Mouse (Mus musculus) CH12.LX (cell line): Measurements from ENCODE around the gene Irf2bp2. TPM values are rescaled to one million over a fixed set of nuclear protein-coding genes. Genes with fewer than 3 reads are reported as not detected.
A peak's percentile ranks its signal among the peaks of the same experiment; 100 is the strongest.

Experiments
- DNase-seq: peaks from one replicate; pipeline ENCODE4 v3.0.0-alpha.2; 2013; ENCODE audit errors: extremely low read depth
- H3K27ac ChIP-seq: 2 replicates; pipeline ENCODE4 v1.5.1; 2012; ENCODE audit warnings: low read depth, mild to moderate bottlenecking, control low read depth, moderate library complexity; ENCODE audit not compliant: insufficient read depth
- H3K27me3 ChIP-seq: replicated peaks from 2 replicates; pipeline ENCODE3; 2012; ENCODE audit warnings: inconsistent platforms
- H3K36me3 ChIP-seq, 2 experiments: replicated peaks in 1 of 2; 2 replicates each; pipeline versions ENCODE3 to v1.6.1; 2012; ENCODE audit warnings: inconsistent platforms in 1 of 2, low read length in 1 of 2, mild to moderate bottlenecking in 1 of 2, mixed read lengths in 1 of 2, moderate library complexity in 1 of 2; ENCODE audit not compliant: control insufficient read depth in 1 of 2, insufficient read depth in 1 of 2
- H3K4me1 ChIP-seq, 2 experiments: 2 replicates each; pipeline ENCODE4 v1.6.1; 2012; ENCODE audit warnings: inconsistent platforms in 1 of 2, moderate library complexity in 1 of 2; ENCODE audit not compliant: insufficient read depth in 2 of 2, control insufficient read depth in 1 of 2
- H3K4me2 ChIP-seq: 2 replicates; pipeline ENCODE4 v1.6.1; 2012; ENCODE audit warnings: low read depth, mild to moderate bottlenecking, control low read depth; ENCODE audit not compliant: poor library complexity, insufficient read depth, severe bottlenecking
- H3K4me3 ChIP-seq, 3 experiments: fragments of 150-350 bp in 1 of 3; sonication (generic) in 1 of 3; replicated peaks in 1 of 3; 2 replicates each; pipeline versions ENCODE3 to v1.5.1; 2011 to 2012; ENCODE audit warnings: low read depth in 2 of 3, low read length in 2 of 3, mild to moderate bottlenecking in 2 of 3, moderate library complexity in 2 of 3, control low read depth in 1 of 3, improper control_type of control experiment in 1 of 3, inconsistent platforms in 1 of 3, mixed read lengths in 1 of 3; ENCODE audit not compliant: poor library complexity in 1 of 3
- H3K79me2 ChIP-seq: replicated peaks from 2 replicates; pipeline ENCODE4 v1.6.1; 2012; ENCODE audit warnings: mild to moderate bottlenecking, moderate library complexity; ENCODE audit not compliant: control insufficient read depth, poor library complexity, insufficient read depth, severe bottlenecking; ENCODE audit errors: extremely low read depth
- H3K9ac ChIP-seq: 2 replicates; pipeline ENCODE4 v1.6.1; 2012; ENCODE audit warnings: low read depth, mild to moderate bottlenecking, control low read depth, moderate library complexity; ENCODE audit not compliant: insufficient read depth
- H3K9me3 ChIP-seq: replicated peaks from 2 replicates; pipeline ENCODE3; 2012; ENCODE audit warnings: low read length, inconsistent platforms, mixed read lengths
- BHLHE40 ChIP-seq: IDR thresholded peaks from 2 replicates; pipeline ENCODE4 v1.6.1; 2011; ENCODE audit warnings: mild to moderate bottlenecking, low read depth, low read length, improper control_type of control experiment
- CTCF ChIP-seq, 2 experiments: IDR thresholded peaks in 1 of 2; conservative IDR thresholded peaks in 1 of 2; 2 replicates each; pipeline ENCODE4 v1.5.1; 2011 to 2012; ENCODE audit warnings: low read depth in 2 of 2, low read length in 2 of 2, improper control_type of control experiment in 1 of 2, inconsistent platforms in 1 of 2, mild to moderate bottlenecking in 1 of 2, moderate library complexity in 1 of 2
- E2F4 ChIP-seq: IDR thresholded peaks from 2 replicates; pipeline ENCODE4 v1.6.1; 2011; ENCODE audit warnings: low read depth, low read length, improper control_type of control experiment; ENCODE audit not compliant: insufficient replicate concordance
- ELF1 ChIP-seq: IDR thresholded peaks from 2 replicates; pipeline ENCODE4 v1.6.1; 2014; ENCODE audit warnings: low read depth, mild to moderate bottlenecking, inconsistent platforms, low read length, improper control_type of control experiment
- EP300 ChIP-seq: IDR thresholded peaks from 2 replicates; pipeline ENCODE4 v1.6.1; 2011; ENCODE audit warnings: low read length, improper control_type of control experiment
- ETS1 ChIP-seq: conservative IDR thresholded peaks from 2 replicates; pipeline ENCODE4 v1.6.1; 2012; ENCODE audit warnings: low read depth, mild to moderate bottlenecking, inconsistent platforms, low read length, improper control_type of control experiment, moderate library complexity
- JUN ChIP-seq: IDR thresholded peaks from 2 replicates; pipeline ENCODE4 v1.6.1; 2011; ENCODE audit warnings: low read depth, mild to moderate bottlenecking, low read length, improper control_type of control experiment, moderate library complexity; ENCODE audit not compliant: insufficient read depth
- MAX ChIP-seq: IDR thresholded peaks from 2 replicates; pipeline ENCODE4 v1.6.1; 2011; ENCODE audit warnings: low read length, improper control_type of control experiment
- MEF2A ChIP-seq: IDR thresholded peaks from 2 replicates; pipeline ENCODE4 v1.6.1; 2014; ENCODE audit warnings: low read depth, mild to moderate bottlenecking, inconsistent platforms, low read length, improper control_type of control experiment, borderline replicate concordance
- MXI1 ChIP-seq: IDR thresholded peaks from 2 replicates; pipeline ENCODE4 v1.6.1; 2011; ENCODE audit warnings: mild to moderate bottlenecking, low read depth, low read length, improper control_type of control experiment
- MYC ChIP-seq: IDR thresholded peaks from 2 replicates; pipeline ENCODE4 v1.6.1; 2011; ENCODE audit warnings: low read depth, mild to moderate bottlenecking, improper control_type of control experiment, low read length
- POLR2A ChIP-seq: IDR thresholded peaks from 2 replicates; pipeline ENCODE4 v1.6.1; 2011; ENCODE audit warnings: low read depth, mild to moderate bottlenecking, improper control_type of control experiment, low read length
- SIN3A ChIP-seq: IDR thresholded peaks from 2 replicates; pipeline ENCODE4 v1.6.1; 2012; ENCODE audit warnings: low read length, improper control_type of control experiment, inconsistent platforms
- SMC3 ChIP-seq: IDR thresholded peaks from 2 replicates; pipeline ENCODE4 v1.6.1; 2011; ENCODE audit warnings: low read depth, low read length, improper control_type of control experiment
- TCF12 ChIP-seq: IDR thresholded peaks from 2 replicates; pipeline ENCODE4 v1.6.1; 2014; ENCODE audit warnings: low read depth, mild to moderate bottlenecking, inconsistent platforms, low read length, improper control_type of control experiment
- USF1 ChIP-seq: IDR thresholded peaks from 2 replicates; pipeline ENCODE4 v1.6.1; 2014; ENCODE audit warnings: low read depth, mild to moderate bottlenecking, inconsistent platforms, low read length, improper control_type of control experiment
- USF2 ChIP-seq: conservative IDR thresholded peaks from 2 replicates; pipeline ENCODE4 v1.6.1; 2011; ENCODE audit warnings: low read depth, low read length, improper control_type of control experiment
- ZC3H11A ChIP-seq: IDR thresholded peaks from 2 replicates; pipeline ENCODE4 v1.6.1; 2012; ENCODE audit warnings: low read depth, mild to moderate bottlenecking, inconsistent platforms, low read length, improper control_type of control experiment
- ZNF384 ChIP-seq: IDR thresholded peaks from 2 replicates; pipeline ENCODE4 v1.6.1; 2012; ENCODE audit warnings: low read depth, low read length, improper control_type of control experiment, inconsistent platforms
- dilution Hi-C: fragments of 300-500 bp; cut with MboI; formaldehyde crosslinking; loops from 2 replicates; pipeline ENCODE4 v1.14.3; 2020; ENCODE audit warnings: low sequenced_read_pairs; ENCODE audit not compliant: extremely low pct_unique_long_range_greater_than_20kb, extremely low pct_ligation_motif_present
- in situ Hi-C: fragments of 300-500 bp; cut with MboI; formaldehyde crosslinking; loops from 3 replicates; pipeline ENCODE4 v1.14.3; 2019; ENCODE audit warnings: low sequenced_read_pairs, low pct_ligation_motif_present, low pct_unique_long_range_greater_than_20kb, mixed read lengths
- polyA plus RNA-seq: library from polyadenylated mRNA; unstranded; fragments of >175 nt; gene quantifications from 2 replicates; pipeline ENCODE4 v1.2.1, GENCODE M21; 2012; ENCODE audit warnings: low read depth; ENCODE audit not compliant: insufficient read length
- total RNA-seq, 2 experiments: library from RNA; depleted of rRNA; stranded (reverse); fragments of 300-350 nt in 1 of 2; fragments of >200 nt in 1 of 2; gene quantifications; 2 replicates each; pipeline ENCODE4 v1.2.3; 2012 to 2014

Gene Irf2bp2
- total and polyA plus RNA-seq, 3 experiments = 19.9 to 31.2 (median 28.6) TPM

GRCm38 (mm10) chr8:126569638-126570037, 24.1 kb downstream of the Irf2bp2 start:
- dilution Hi-C loops = no loop called here
- H3K79me2 ChIP-seq = no peaks in the 10 kb centered on the region

GRCm38 (mm10) chr8:126567674-126568073, 26.1 kb downstream of the Irf2bp2 start:
- no peak overlapping the region for H3K9ac ChIP-seq
- H3K27me3 ChIP-seq = no peaks in the 10 kb centered on the region
- H3K4me2 ChIP-seq = no peak overlapping the region
- no peaks in the 10 kb centered on the region for H3K9me3 ChIP-seq
- DNase-seq = peak; percentile 61
- TF ChIP-seq MEF2A (peak; percentile 79), USF2 (peak; percentile 35), MAX (peak; percentile 70), ZNF384 (no peak), USF1 (peak; percentile 49), TCF12 (peak; percentile 51; the same call in 1 of the 2 replicates), BHLHE40 (peak; percentile 88), ETS1 (peak; percentile 87), MXI1 (0 out of 2 replicates have a peak, but pooled peaks have one; percentile 29), POLR2A (no peak), SIN3A (peak; percentile 42; the same call in 1 of the 2 replicates), ZC3H11A (no peak)
- no peaks in the 10 kb centered on the region for H3K36me3 ChIP-seq
- in situ Hi-C loops = no loop called here
- dilution Hi-C loops = no loop called here
- peaks cover 21 to 51% of the 10 kb centered on the region in 2 experiments for H3K4me1 ChIP-seq
- no peak overlapping the region for H3K27ac ChIP-seq
- H3K4me3 ChIP-seq = no peak overlapping the region
- no peaks in the 10 kb centered on the region for H3K79me2 ChIP-seq

More at GRCm38 (mm10) chr8:126569638-126570037, 24.1 kb downstream of the Irf2bp2 start:
- Histone ChIP-seq H3K4me2 (no peak overlapping the region), H3K27ac (no peak overlapping the region), H3K36me3 (no peaks in the 10 kb centered on the region), H3K4me1 (peaks cover 21 to 50% of the 10 kb centered on the region in 2 experiments), H3K27me3 (no peaks in the 10 kb centered on the region), H3K4me3 (no peak overlapping the region), H3K9ac (no peak overlapping the region), H3K9me3 (no peaks in the 10 kb centered on the region)
- TF ChIP-seq EP300 (no peak), ELF1 (no peak), JUN (no peak), SMC3 (no peak), CTCF (conservative IDR thresholded peaks at IDR 0.05 in 1 of 2, IDR thresholded peaks at IDR 0.05 in 1 of 2; ENCODE audit: low read depth in 2 of 2, low read length in 2 of 2) (no peak), ZC3H11A (no peak), E2F4 (no peak), MYC (no peak)
- DNase-seq = no peak
- in situ Hi-C loops = no loop called here
